Mouse (Mus musculus) cerebellum, postnatal 25 days (tissue): Measurements from ENCODE around the gene Dynlrb2.

Experiments
- DNase-seq, 2 experiments: peaks; one replicate each; pipeline ENCODE4 v3.0.0; 2021; ENCODE audit warnings: mixed read lengths in 2 of 2

Gene Dynlrb2

GRCm38 (mm10) chr8:116542842-116543241 is 38.1 kb downstream of the Dynlrb2 start:
- peak; percentile 87 to 89 for DNase-seq

- DNase-seq = no peak
These were observed 38.6 kb downstream of the Dynlrb2 start for GRCm38 (mm10) chr8:116543366-116543765.

GRCm38 (mm10) chr8:116552255-116552654 is 47.5 kb downstream of the Dynlrb2 start:
- DNase-seq = peak; percentile 29 to 53

- no peak for DNase-seq
These were observed 48.0 kb downstream of the Dynlrb2 start for GRCm38 (mm10) chr8:116552778-116553177.
